ENCODE assay signal across 10 mouse cellular contexts in genomic region chr14:109840354-109841104, GRCm38 (mm10).
DNase-seq lines count a peak whose midpoint lies in the region; ATAC-seq and TF ChIP-seq lines count a peak whose summit lies in the region.
"Had no signal": no experiment of that assay in that cellular context is flagged by ENCODE, and none has a peak within 500 bp of the region (broad histone marks: within the 10 kb centered on the region; RNA-seq: fewer than 3 reads in every experiment).

No protein-coding gene starts in this region.

- no peak overlapping the region for H3K4me2 ChIP-seq in midbrain, postnatal 0 days (ENCODE audit: low read depth, low read length, poor library complexity, severe bottlenecking)
- H3K4me2 ChIP-seq: intestine, embryonic 15.5 days; lung, embryonic 15.5 days had no signal

- no peak overlapping the region for H3K27ac ChIP-seq in midbrain, postnatal 0 days (ENCODE audit: low read depth, low read length)
- H3K27ac ChIP-seq: intestine, embryonic 15.5 days; lung, embryonic 15.5 days had no signal

- peak; percentile 49 to 56 for DNase-seq in cerebellum, postnatal 10 days
- no peak for DNase-seq in cerebellum, adult 11 months
- DNase-seq in left cerebral cortex, postnatal 25 days (ENCODE audit: low spot score in 2 of 2) = peak; percentile 7 to 37
- no peak for DNase-seq in left cerebral cortex, adult 8-10 months (ENCODE audit: low spot score in 2 of 2)
- peak; percentile 64 for DNase-seq in embryo, embryonic 10.5 days (ENCODE audit: low spot score)
- peak; percentile 66 for DNase-seq in midbrain, postnatal 0 days (ENCODE audit: low spot score)
- DNase-seq in liver = no peak
- DNase-seq in gastrocnemius, postnatal 4 days (ENCODE audit: low spot score in 2 of 2) = no peak

- ATAC-seq in midbrain, postnatal 0 days (ENCODE audit: low FRiP score) = peak; percentile 58; the same call in 1 of the 2 replicates
- ATAC-seq: intestine, embryonic 15.5 days had no signal

- no peaks in the 10 kb centered on the region for H3K4me1 ChIP-seq in midbrain, postnatal 0 days (ENCODE audit: insufficient read depth, low read length)
- H3K4me1 ChIP-seq: intestine, embryonic 15.5 days; lung, embryonic 15.5 days had no signal

- no peak overlapping the region for H3K9ac ChIP-seq in midbrain, postnatal 0 days (replicated peaks; ENCODE audit: low read length, poor library complexity, severe bottlenecking)
- H3K9ac ChIP-seq: intestine, embryonic 15.5 days; lung, embryonic 15.5 days had no signal

- H3K27me3 ChIP-seq in midbrain, postnatal 0 days (ENCODE audit: insufficient read depth, low read length) = no peaks in the 10 kb centered on the region
- H3K27me3 ChIP-seq: intestine, embryonic 15.5 days; lung, embryonic 15.5 days had no signal

- 28% methylated on average over 6 of the region's 6 CpGs for WGBS in midbrain, postnatal 0 days

- TF ChIP-seq CTCF in midbrain, postnatal 0 days (IDR thresholded peaks at IDR 0.05) = peak; percentile 80

- intact Hi-C loops in left cerebral cortex, postnatal 25 days (cut with DNase I) = no loop called here

- H3K9me3 ChIP-seq in midbrain, postnatal 0 days (ENCODE audit: low read length) = no peaks in the 10 kb centered on the region
- H3K9me3 ChIP-seq: intestine, embryonic 15.5 days; lung, embryonic 15.5 days had no signal

- H3K4me3 ChIP-seq in midbrain, postnatal 0 days (ENCODE audit: low read depth, low read length) = no peak overlapping the region
- H3K4me3 ChIP-seq: intestine, embryonic 15.5 days; lung, embryonic 15.5 days had no signal

- H3K36me3 ChIP-seq in midbrain, postnatal 0 days (ENCODE audit: insufficient read depth, low read length) = no peaks in the 10 kb centered on the region
- H3K36me3 ChIP-seq: intestine, embryonic 15.5 days; lung, embryonic 15.5 days had no signal

Comparison
In these comparisons a context has a peak if more than half of its experiments do, and no peak if none do; other contexts are left out.
1. DNase-seq: peak in cerebellum, postnatal 10 days (2 of 2), left cerebral cortex, postnatal 25 days (2 of 2), embryo, embryonic 10.5 days (single experiment) and midbrain, postnatal 0 days (single experiment); none in cerebellum, adult 11 months (single experiment), left cerebral cortex, adult 8-10 months (0 of 2), liver (single experiment) and gastrocnemius, postnatal 4 days (0 of 2).